Mouse (Mus musculus): ENCODE measurements at regions not wholly inside any gene's neighbourhood (a gene's known extent, or its start where the extent isn't known, plus 50 kb on each side); places are given as distances from the start of the nearest gene placed in this dataset.

DNA sequence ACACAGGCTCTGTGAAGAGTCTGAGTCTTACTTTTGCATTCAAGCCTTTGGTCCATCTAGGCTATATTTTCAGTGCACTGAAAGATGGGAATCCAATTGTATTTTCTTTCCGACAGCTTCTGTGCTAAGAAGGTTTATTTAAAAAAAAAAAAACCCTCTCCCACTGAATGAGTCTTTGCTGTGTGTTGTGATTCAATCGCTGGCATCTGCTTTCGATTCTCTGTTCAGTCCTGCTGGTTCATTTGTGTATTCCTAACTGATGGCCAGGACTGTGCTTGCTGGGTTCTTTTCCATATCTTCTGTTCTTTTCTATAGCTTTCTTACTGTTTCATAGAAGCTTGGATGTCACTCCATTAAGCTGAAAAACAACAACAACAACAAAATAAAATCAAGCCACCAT lies 132.9 kb downstream of the Tex36 start:
- no peak for DNase-seq (ENCODE audit: low spot score in 2 of 2)

DNA sequence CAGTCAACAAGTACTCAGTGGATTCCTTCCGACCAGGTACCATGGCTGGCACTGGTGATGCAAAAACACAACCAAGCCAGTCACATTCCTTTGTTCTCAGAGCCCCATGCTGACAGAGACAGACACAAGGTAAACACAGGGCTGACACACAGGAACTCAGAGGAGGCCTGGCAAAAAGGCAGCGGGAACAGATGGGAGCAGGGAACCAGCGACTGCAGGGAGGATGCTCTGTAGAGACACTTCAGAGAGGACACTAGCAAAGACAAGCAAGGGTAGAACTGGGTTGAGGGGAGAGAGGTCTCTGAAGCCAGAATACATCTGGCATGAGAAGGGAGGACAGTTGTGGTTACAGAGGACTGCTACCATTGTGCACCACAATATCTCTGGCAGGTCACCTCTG lies 133.6 kb downstream of the Tex36 start:
- no peak for DNase-seq (ENCODE audit: low spot score in 2 of 2)

DNA sequence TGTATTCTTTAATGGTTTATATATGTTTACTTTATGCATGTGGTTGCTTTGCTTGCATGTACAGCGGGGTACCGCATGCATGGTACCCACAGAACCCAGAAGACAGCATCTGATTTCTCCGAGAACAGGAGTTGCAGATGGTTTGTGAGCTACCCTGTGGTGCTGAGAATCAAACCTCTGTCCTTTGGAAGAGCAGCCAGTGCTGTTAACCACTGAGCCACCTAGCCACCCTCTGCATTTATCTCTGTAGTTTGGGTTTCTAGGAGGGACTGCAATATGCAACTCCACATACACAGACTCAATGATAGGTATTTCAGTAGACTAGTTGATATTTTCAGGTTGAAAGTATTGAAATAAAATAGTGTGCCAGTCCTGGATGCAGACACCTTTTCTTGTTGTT lies 134.4 kb downstream of the Tex36 start:
- no peak for DNase-seq (ENCODE audit: low spot score in 2 of 2)

DNA sequence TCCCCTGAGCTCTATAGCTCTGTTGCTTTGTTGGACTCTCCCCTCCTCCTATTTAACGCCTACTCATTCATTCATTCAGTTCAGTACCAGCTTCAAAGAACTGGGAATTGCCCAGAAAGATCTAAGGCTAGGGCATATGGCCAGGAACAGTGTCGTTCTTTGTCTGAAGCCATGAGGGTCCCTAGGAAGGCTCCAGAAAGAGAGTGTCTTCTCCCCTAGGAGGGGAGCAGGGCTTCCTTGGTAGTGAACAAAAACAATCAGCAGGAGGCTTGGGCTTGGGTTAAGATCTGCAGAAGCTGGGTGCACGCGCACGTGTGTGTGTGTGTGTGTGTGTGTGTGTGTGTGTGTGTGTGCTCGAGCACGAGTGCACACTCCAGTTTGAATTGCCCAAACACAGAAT lies 142.7 kb downstream of the Tex36 start:
- no peak for DNase-seq (ENCODE audit: low spot score in 2 of 2)

DNA sequence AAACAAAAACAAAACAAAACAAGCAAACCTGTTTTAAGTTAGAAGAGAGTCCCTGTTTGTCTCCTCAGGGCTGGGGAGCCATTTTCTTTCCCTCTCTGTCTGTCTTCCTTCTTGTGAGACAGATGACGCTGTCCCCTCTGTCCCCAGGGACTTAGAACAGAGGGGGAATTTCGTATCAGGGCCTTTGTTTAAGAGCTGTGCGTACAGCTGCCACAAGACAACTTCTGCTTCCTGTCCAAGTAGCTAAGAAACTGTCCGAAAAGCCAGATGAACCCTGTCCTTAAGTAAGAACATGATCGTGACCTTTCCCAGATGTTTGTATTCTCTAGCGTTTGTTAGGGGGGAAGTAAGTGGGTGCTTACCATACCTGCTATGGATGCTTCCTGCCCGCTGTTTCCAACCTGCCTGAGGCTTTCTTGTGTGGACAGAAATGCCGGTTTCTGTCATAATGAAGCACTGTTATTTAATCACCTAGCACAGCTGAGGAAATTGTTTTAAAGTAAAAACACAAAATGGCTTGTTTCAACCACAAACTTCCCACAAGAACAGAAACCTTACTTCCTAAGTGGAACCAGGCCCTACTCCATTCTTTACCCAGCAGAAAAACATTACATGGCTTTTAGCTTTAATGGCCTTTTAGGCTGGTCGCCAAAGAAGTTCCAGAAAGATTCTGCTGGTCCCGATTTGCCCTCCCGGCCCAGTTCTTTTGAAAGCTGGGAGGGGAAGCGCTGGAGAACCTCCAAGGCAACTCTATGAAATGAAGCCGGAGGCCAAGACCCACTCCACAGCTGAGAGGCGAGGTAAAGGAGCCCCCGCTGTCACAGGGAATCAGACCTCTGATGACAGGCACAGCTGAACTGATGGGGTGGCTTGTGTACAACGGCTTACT lies 144.3 kb downstream of the Tex36 start:
- peak in 1 of 2 experiments; percentile 30 for DNase-seq (ENCODE audit: low spot score in 2 of 2)

DNA sequence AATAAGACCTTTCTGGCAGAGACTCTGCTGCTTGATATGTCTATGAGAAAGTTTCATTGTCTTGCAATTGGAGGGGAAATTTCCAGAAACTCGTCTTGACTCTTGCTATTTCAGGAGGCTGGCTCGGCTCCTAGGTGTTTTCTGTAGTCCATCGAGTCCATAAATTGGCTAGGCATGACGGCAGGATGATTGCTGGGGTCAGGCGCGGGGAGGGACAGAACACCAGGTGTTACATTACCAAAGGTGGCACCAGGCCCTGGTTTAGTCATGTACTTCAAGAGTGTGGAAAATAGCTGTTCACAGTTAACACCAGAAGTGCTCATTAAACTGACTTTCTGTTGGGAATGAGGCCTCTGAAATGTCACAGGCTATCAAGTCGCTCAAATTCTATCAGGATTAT lies 151.7 kb downstream of the Tex36 start:
- no peak for DNase-seq (ENCODE audit: low spot score in 2 of 2)

DNA sequence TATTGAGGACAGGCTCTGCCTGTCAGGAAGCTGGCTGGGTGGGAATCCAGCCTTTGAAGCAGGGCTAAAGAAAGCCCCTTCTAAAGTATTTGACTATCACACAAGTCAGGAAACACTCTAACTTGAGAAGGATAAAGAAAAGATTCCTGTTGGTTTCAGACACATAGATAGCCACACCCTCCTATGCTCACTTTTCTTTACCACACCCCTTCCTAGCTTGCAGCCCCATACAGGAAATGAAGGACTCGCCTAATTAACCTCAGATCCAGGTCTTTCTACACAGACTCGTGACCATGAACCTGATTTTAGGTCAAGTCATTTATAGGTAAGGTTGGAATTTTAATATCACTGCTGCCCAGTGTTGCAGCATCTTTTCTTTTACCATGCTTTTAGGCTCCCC lies 154.9 kb downstream of the Tex36 start:
- no peak for DNase-seq (ENCODE audit: low spot score in 2 of 2)

DNA sequence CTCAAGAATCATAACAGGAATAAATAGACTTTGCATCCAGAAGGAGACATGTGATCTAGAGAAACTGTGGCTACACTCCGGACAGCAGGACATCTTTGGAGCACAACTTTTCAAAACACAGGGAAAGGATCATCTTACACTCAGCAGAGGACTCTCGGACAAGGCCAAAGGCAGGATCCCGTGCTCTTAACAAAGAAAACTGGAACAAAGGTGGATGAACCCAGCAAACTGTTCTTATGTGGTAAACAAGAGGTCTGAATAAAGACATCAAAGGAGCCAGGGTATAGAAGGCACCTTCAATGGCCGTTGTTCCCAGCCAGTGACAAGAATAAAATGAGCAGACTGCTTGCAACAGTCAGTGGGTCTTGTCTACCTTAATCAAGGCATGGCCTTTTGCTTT lies 160.3 kb downstream of the Tex36 start:
- no peak for DNase-seq (ENCODE audit: low spot score in 2 of 2)

DNA sequence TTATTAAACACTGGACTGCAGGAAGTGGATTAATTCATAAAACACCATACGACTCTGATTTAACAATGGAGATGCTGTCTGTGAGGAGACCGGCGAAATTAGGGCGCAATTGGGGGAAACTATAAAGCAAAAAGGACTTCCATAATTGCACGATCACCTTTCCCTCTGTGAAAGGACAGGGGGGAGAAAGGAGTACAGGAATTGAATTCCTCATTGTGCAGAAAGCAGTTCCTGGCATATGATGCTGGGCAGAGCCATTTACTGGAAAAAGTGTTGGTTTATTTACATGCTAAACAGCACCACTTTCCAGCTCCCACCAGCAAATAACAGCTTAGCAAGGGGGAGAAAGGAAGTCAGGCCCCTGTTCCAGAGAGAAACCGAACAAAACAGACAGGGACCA lies 160.8 kb downstream of the Tex36 start:
- no peak for DNase-seq (ENCODE audit: low spot score in 2 of 2)

DNA sequence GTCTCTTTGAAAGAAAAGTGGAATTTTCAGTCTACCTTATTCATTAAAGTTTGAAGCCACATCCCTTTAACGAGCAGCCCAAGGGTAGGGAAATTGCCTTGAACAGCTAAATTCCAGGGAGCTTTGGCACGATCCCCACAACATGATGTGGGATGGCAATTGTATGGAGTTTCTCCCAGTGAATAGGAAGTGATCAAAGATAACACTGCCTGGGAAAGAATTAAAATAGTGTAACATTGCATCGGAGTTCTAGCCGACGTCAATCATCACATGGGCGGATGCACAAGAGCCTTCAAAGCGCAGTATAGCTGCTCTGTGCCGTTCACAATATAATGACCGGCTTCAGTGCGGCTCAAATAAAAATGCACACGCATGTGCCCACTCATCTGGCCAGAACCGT lies 161.2 kb downstream of the Tex36 start:
- no peak for DNase-seq (ENCODE audit: low spot score in 2 of 2)

DNA sequence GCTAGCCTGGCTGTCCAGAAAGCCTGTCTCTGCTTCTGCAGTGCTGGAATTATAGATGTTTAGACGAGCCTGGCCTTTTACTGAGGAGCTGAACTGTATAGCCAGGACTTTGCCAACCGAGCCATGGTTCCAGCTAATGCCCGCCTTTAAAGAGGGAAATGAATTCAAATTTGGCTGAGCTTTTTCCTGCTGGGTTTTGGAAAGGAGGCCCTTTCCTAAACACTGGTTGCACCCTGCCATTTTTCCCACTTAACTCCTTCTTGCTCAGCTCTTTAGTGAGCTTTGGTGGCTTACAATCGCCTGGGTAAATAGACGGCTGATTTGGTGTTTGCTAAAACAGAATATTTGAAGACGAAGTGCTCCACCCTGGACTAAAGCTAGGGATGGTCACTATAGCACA lies 161.9 kb downstream of the Tex36 start:
- no peak for DNase-seq (ENCODE audit: low spot score in 2 of 2)

DNA sequence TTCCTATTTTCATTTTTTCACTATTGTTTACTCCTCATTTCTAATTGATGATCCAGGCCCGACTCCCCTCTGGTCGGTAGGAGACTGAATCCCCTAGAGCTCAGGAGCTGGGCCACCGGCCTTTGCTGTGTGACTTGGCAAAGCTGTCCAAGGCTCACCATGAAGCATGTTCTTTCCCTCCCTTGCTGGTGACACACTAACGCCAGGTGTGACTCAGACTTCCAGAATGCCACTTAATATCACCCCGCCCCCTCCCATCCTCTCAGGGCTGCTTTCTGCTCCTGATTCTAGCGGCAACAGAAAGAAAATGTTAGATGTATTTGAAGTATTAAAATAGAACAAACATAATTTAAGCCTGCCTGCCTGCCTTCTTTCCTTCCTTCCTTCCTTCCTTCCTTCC lies 163.3 kb downstream of the Tex36 start:
- DNase-seq (ENCODE audit: low spot score in 2 of 2) = no peak

DNA sequence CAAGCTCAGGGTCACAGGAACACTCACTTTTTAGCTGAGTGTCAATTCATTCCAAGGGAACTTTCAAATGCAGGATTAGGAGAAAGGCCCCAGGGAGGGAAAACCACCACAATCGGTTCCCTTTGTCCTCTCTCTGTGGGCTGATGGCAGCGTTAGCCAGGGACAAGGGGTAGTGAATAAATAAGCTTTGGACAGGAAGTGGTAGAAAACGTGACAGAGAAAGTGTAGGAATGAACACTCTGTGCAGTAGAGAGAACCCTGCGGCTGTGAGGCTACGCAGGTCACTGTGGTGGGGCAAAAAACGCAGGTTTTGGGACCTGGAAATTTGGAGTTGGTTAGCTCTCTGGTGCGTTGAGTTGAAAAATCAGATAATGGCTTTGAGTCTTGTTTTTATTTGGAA lies 164.1 kb downstream of the Tex36 start:
- no peak for DNase-seq (ENCODE audit: low spot score in 2 of 2)

DNA sequence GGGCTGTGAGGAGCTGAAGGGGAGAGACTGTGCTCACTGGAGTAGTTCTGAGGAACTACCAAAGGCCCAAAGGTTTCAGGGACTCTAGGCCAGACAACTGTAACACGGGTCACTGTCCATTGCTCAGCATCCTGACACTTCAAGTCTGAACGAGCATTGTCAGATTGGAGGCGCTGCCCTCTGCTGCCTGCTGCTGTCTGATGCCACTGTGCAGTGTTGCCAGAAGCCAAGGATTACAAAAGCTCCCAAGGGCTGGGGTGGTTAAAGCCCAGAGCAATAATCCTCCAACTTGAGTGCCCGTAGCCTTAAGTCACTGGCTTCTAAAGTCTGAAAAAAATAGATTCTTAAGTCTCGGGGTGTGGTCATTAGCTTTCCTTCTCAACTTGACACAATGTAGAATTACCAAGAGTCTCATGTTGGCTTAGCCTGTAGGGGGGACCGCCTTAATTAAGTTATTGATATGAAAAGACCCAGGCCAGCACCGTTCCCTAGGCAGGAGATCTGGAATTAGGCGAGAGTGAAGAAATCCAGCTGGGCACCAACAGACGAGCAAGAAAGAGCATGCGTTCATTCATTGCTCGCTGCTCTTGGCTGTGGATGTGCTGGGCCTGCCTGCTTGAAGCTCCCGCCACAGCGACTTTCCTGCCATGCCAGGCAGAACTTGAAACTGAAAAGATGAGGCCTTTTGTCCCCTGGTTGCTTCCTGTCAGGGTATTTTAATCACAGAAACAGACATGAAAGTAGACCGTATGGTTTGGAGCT lies 166.2 kb downstream of the Tex36 start:
- no peak for DNase-seq (ENCODE audit: low spot score in 2 of 2)

DNA sequence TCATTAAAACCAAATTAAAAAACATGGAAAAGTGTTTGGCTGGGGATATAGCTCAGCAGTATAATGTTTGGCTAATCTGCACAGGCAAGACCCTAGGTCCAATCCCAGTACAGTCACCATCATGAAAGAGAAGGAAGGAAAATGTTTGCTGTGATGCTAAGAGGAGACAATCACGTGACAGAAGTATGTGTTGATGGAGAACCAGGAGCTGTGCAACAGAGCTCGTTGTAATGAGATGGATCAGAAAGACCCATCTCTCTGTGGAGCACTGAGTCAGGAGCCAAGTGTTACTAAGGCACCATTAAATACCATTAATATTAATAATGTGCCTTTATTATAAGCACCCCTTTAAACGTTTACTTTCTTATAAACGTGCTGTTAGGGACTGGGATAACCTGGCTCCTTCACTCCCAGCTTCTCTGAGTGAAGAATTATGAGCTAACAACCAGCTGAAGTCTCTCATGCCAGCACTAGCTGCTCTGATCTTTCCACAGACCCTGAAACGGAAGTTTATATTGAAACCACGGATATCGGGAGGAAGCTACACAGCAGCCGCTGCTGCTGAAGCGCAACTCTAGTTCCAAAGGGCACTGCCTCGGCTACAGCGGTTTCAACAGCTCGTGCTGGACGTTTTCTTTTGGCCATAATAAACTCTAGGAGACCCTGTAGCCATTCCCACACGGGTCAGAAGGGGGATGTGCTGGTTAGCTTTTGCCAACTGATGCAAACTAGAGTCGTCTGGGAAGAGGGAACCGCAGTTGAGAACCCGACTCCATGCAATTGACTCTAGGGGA lies 167.7 kb downstream of the Tex36 start:
- DNase-seq (ENCODE audit: low spot score in 2 of 2) = no peak

DNA sequence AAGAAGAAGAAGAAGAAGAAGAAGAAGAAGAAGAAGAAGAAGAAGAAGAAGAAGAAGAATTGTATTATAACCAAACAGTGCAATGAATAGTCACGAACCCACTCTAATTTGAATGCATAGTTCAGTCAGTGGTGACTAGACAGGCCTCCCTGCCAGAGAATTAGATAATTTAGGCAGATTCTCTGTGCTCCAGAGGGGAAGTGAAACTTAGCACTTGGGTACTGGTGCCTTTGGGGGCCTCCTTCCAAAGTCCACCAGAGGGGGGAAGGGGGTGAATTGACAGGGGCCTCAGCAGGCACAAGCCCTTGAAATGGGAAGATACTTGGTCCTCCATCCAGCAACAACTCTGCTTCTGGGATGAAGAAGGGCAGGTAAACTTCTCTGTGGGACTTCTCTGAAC lies 169.6 kb downstream of the Tex36 start:
- no peak for DNase-seq (ENCODE audit: low spot score in 2 of 2)

DNA sequence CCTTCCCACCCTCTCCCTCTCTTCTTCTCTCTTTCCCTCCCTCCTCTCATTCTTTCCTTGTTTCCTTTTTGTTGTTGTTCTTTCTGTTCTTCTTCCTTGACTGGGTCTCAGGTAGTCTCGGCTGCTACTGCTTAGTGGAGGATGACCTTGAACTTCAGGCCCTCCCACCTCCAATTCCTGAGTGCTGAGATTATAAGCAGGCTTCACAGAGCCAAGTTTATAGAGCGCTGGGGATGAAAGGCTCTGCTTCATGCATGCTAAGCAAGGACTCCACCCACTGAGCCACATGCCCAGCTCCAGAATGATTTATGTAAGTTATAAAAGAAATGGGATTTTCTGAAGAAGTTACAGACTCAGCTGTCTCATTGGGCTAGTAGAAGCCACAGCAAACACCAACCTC lies 199.9 kb downstream of the Tex36 start:
- DNase-seq (ENCODE audit: low spot score in 2 of 2) = no peak

DNA sequence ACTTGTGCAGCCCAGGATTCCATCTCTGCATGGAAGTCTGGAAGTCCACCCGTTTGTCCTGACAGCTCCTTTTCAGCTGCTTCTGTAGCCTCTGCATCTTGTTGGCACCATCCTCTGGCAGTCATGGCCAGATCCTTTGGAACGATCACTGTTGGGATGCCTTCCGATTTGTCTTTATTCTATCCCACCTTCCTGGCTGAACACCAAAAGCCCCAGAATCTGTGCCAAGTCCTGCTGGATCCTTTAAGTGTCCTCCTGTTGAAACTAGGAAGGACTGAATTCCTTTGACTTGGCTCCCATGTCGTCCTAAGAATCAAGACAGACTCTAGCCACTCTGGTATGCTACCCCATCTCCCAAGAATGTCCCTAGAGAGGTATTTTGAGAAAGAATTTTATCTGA lies 201.3 kb downstream of the Tex36 start:
- DNase-seq (ENCODE audit: low spot score in 2 of 2) = no peak

DNA sequence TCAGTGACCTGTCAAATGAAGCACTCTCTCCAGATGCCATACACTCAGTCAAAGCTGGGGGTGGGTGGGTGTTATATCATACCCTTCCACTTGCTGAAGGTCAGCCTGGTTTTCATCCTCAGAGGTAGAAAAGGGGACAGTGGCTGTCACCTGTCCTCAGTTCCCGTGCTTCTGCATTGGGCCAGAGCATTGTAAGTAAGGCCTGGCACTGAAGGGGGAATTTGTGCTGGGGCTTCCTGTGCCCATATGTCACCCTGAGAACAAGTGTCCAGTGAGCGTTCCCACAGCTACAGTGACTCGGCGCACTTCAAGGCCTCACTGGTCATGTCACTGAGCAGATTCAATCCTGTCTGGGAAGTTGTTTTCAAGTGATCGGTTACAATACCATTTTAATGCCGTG lies 213.2 kb downstream of the Tex36 start:
- no peak for DNase-seq (ENCODE audit: low spot score in 2 of 2)

DNA sequence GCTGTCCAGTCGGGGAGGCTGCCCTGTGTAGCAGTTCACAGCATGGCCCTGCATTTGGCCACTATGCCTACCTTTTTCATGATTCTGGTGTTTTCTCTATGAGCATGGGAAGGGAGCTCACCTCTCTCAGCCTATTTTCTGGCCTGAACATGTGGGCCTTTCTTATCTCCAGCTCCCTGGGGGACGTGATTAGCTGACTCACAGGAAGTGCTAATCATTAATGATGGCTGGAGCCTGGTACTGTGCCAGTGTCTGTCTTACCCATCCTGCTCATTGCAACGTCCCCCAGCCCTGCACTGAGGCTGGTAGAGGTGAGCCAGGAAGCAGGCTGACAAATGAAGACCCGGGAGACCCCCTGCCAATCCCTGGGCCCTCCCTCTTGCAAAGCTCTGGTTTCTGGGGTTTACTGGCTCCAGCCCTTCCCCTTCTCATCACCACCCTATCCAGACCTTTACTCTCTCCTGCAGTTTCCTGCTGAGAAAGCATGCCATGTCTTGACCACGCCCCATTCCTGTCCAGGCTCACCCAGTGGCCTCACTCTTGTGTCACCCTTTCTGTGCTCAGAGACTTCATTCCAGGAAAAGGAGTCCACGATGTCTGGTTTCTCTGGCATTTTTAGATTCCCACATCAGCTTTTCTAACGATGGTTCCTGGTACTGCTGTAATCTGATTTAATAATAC lies 219.8 kb downstream of the Tex36 start:
- DNase-seq (ENCODE audit: low spot score in 2 of 2) = no peak

DNA sequence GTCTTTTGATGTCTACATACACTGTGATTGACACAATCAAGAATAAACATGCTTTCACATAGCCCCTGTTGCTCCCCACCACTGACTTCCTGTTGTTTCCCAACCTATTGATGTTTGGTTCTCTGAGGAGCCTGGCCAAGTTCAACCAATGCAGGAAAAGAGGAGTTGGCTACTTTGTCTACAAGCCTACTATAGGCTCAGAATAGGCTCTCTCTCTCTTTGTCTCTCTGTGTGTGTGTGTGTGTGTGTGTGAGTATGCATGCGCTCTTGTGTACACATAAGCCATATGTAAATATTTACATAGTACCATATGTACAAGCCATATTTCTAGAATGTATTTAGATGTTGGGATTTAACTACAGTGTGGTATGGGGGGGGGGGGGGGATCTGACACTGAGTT lies 222.6 kb downstream of the Tex36 start:
- no peak for DNase-seq (ENCODE audit: low spot score in 2 of 2)

DNA sequence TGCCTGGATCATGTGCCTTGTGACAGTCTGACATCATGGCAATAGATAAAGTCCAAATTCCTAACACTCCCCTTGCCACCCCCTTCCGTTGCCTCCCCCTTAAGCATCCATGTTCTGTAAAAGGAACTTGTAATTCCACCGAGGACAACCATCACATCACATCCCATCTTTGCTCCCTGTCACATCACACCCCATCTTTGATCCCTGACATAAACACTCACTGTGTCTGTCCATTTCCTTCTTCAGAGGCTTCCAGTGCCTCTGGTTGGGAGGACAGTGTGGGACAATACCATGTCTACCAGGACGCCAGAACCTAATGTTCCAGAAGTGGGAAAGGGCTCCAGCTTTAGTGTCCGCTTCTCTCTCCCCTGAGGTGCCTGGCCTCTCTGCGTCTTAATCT lies 223.6 kb downstream of the Tex36 start:
- no peak for DNase-seq (ENCODE audit: low spot score in 2 of 2)
